Mouse (Mus musculus) kidney, adult 2 months (tissue): ENCODE data around the gene Trmt1l. TPM values are rescaled to one million over a fixed set of nuclear protein-coding genes. Genes with fewer than 3 reads are reported as not detected.

Experiments used
- DNase-seq: peaks from one replicate; pipeline ENCODE4 v3.0.0; 2021
- H3K27ac ChIP-seq: fragments of 200-500 bp; 2 replicates; pipeline ENCODE4 v1.5.1; 2012; ENCODE audit warnings: low read depth, low read length, control low read depth, inconsistent platforms; ENCODE audit not compliant: insufficient read depth
- H3K27me3 ChIP-seq: fragments of 200-500 bp; replicated peaks from 2 replicates; pipeline ENCODE4 v1.6.1; 2012; ENCODE audit warnings: mild to moderate bottlenecking, moderate library complexity, low read length, inconsistent platforms; ENCODE audit not compliant: control insufficient read depth, insufficient read depth
- H3K36me3 ChIP-seq: fragments of 200-500 bp; 2 replicates; pipeline ENCODE4 v1.6.1; 2012; ENCODE audit warnings: mild to moderate bottlenecking, moderate library complexity, low read length, inconsistent platforms; ENCODE audit not compliant: control insufficient read depth, insufficient read depth
- H3K4me1 ChIP-seq: fragments of 200-500 bp; 2 replicates; pipeline ENCODE4 v1.6.1; 2011; ENCODE audit warnings: low read length; ENCODE audit not compliant: control insufficient read depth, insufficient read depth
- H3K4me3 ChIP-seq: fragments of 200-500 bp; 2 replicates; pipeline ENCODE4 v1.5.1; 2011; ENCODE audit warnings: mild to moderate bottlenecking, low read depth, low read length, control low read depth; ENCODE audit not compliant: insufficient read depth
- CTCF ChIP-seq: fragments of 200-500 bp; conservative IDR thresholded peaks from 2 replicates; pipeline ENCODE4 v1.5.1; 2011; ENCODE audit warnings: low read depth, mild to moderate bottlenecking, control low read depth, low read length, moderate library complexity, mixed read lengths; ENCODE audit not compliant: insufficient read depth, insufficient read length
- POLR2A ChIP-seq: fragments of 200-500 bp; IDR thresholded peaks from one replicate; pipeline ENCODE4 v1.6.1; 2011; ENCODE audit warnings: low read depth, low read length, control low read depth
- WGBS: fragments of 180-500 bp; shearing (Covaris S2); methylation state at CpG from one replicate; pipeline ENCODE4 v1.1.7; 2018; 5-methylcytosine and 5-hydroxymethylcytosine counted together
- polyA plus RNA-seq: library from polyadenylated mRNA; depleted of rRNA; stranded (reverse); fragments of >200 nt; gene quantifications from 2 replicates; pipeline ENCODE4 v1.2.3, GENCODE M21; 2012; rRNA removed

Gene Trmt1l
- polyA plus RNA-seq: 14.7 and 15.7 TPM in 2 replicates

- no peaks in the 10 kb centered on the region; the same call in 1 of the 2 replicates for H3K36me3 ChIP-seq
- DNase-seq: peak; percentile 100
- TF ChIP-seq POLR2A (peak; percentile 93), CTCF (no peak)
- H3K4me1 ChIP-seq: peaks cover 12% of the 10 kb centered on the region; the same call in 1 of the 2 replicates
- WGBS: under 1% methylated on average over 74 of the region's 74 CpGs
- no peaks in the 10 kb centered on the region for H3K27me3 ChIP-seq
- H3K4me3 ChIP-seq: peak within 1 kb of the TSS; percentile 90
- H3K27ac ChIP-seq: peak within 1 kb of the TSS; percentile 97
Measured at GRCm38 (mm10) chr1:151428263-151429221, at the start of gene Trmt1l, which contains the start of gene Swt1. Gene Trmt1l (plus strand): TSS chr1:151428542. Gene Swt1 (minus strand): TSS chr1:151428455.

- Histone ChIP-seq H3K27ac (no peak overlapping the region), H3K36me3 (peaks cover 8% of the 10 kb centered on the region), H3K27me3 (no peaks in the 10 kb centered on the region), H3K4me3 (no peak overlapping the region), H3K4me1 (no peaks in the 10 kb centered on the region)
- TF ChIP-seq CTCF (peak; percentile 70), POLR2A (no peak)
- DNase-seq: peak; percentile 39
- WGBS: 96% methylated on average over 1 of the region's 1 CpGs
Measured at GRCm38 (mm10) chr1:151390029-151390428, 38.3 kb upstream of the Trmt1l start.

GRCm38 (mm10) chr1:151409827-151410226, 18.5 kb upstream of the Trmt1l start:
- Histone ChIP-seq H3K4me3 (no peak overlapping the region), H3K4me1 (no peaks in the 10 kb centered on the region), H3K36me3 (peaks cover 5% of the 10 kb centered on the region), H3K27me3 (no peaks in the 10 kb centered on the region), H3K27ac (no peak overlapping the region)
- no peak for DNase-seq
- TF ChIP-seq CTCF: no peak
- TF ChIP-seq POLR2A: no peak
- WGBS: 93% methylated on average over 3 of the region's 3 CpGs

GRCm38 (mm10) chr1:151422178-151422577, 6.2 kb upstream of the Trmt1l start:
- no peaks in the 10 kb centered on the region for H3K27me3 ChIP-seq
- peaks cover 5% of the 10 kb centered on the region; the same call in 1 of the 2 replicates for H3K4me1 ChIP-seq
- peaks cover 2% of the 10 kb centered on the region; the same call in 1 of the 2 replicates for H3K36me3 ChIP-seq
- no peak for DNase-seq
- H3K27ac ChIP-seq: no peak overlapping the region
- TF ChIP-seq POLR2A (no peak), CTCF (no peak)
- no peak overlapping the region for H3K4me3 ChIP-seq
- WGBS: 67% methylated on average over 3 of the region's 3 CpGs

GRCm38 (mm10) chr1:151426947-151427600, 1.3 kb upstream of the Trmt1l start:
- TF ChIP-seq POLR2A (no peak), CTCF (no peak)
- H3K4me1 ChIP-seq: peaks cover 12% of the 10 kb centered on the region; the same call in 1 of the 2 replicates
- H3K27ac ChIP-seq: peak overlapping the region; percentile 64
- DNase-seq: peak; percentile 10
- H3K27me3 ChIP-seq: no peaks in the 10 kb centered on the region
- 0 out of 2 replicates have a peak overlapping the region, but pooled peaks have one; percentile 19 for H3K4me3 ChIP-seq
- 12% methylated on average over 7 of the region's 7 CpGs for WGBS
- H3K36me3 ChIP-seq: peaks cover 2% of the 10 kb centered on the region; the same call in 1 of the 2 replicates

- no peak for DNase-seq
- H3K4me3 ChIP-seq: peak overlapping the region; percentile 90
- whole genome bisulfite sequencing: 3% methylated on average over 26 of the region's 26 CpGs
- no peaks in the 10 kb centered on the region for H3K27me3 ChIP-seq
- no peaks in the 10 kb centered on the region; the same call in 1 of the 2 replicates for H3K36me3 ChIP-seq
- TF ChIP-seq CTCF (no peak), POLR2A (no peak)
- H3K4me1 ChIP-seq: peaks cover 12% of the 10 kb centered on the region; the same call in 1 of the 2 replicates
- peak overlapping the region; percentile 65; the same call in 1 of the 2 replicates for H3K27ac ChIP-seq
Measured at GRCm38 (mm10) chr1:151427888-151428262, 467 bp upstream of the Trmt1l start.

GRCm38 (mm10) chr1:151429316-151429715, 974 bp downstream of the Trmt1l start:
- TF ChIP-seq CTCF (no peak), POLR2A (no peak)
- H3K4me1 ChIP-seq: peaks cover 12% of the 10 kb centered on the region; the same call in 1 of the 2 replicates
- H3K4me3 ChIP-seq: peak overlapping the region; percentile 90
- 18% methylated on average over 9 of the region's 9 CpGs for WGBS
- peak; percentile 28 for DNase-seq
- peak overlapping the region; percentile 97 for H3K27ac ChIP-seq
- H3K36me3 ChIP-seq: peaks cover 3% of the 10 kb centered on the region; the same call in 1 of the 2 replicates
- H3K27me3 ChIP-seq: no peaks in the 10 kb centered on the region
